Mouse (Mus musculus): Measurements from ENCODE around the gene Cabp4. TPM values are rescaled to one million over a fixed set of nuclear protein-coding genes. Genes with fewer than 3 reads are reported as not detected.
A peak's percentile ranks its signal among the peaks of the same experiment; 100 is the strongest.
"Not testable (repeated sequence)": the region's sequence is repeated elsewhere in the genome, so short reads cannot be mapped to it uniquely, and the experiment has no call there.

The Cabp4 gene
- polyA plus RNA-seq, 1 experiment from 2014 or later, result 0.22 TPM

- Histone ChIP-seq H3K4me3 (no peak within 1 kb of the TSS), H3K9ac (no peak within 1 kb of the TSS), H3K27ac (no peak within 1 kb of the TSS), H3K4me1 (0 out of 2 replicates have a peak, but pooled peaks cover 2% of the 10 kb centered on the region), H3K4me2 (no peak within 1 kb of the TSS), H3K27me3 (replicated peaks) (no peaks in the 10 kb centered on the region), H3K36me3 (replicated peaks) (no peaks in the 10 kb centered on the region), H3K9me3 (no peaks in the 10 kb centered on the region)
- 45% methylated on average over 2 of the region's 2 CpGs for WGBS
- ATAC-seq (replicated peaks), result no peak
These were observed 4.4 kb downstream of the Cabp4 start, which contains the start of gene Gpr152 for GRCm38 (mm10) chr19:4139446-4139845. Gene Gpr152 (plus strand): TSS chr19:4139787.

- H3K27me3 ChIP-seq (replicated peaks), result no peaks in the 10 kb centered on the region
- H3K36me3 ChIP-seq (replicated peaks), result peaks cover under 1% of the 10 kb centered on the region; the same call in 1 of the 2 replicates
- H3K27ac ChIP-seq, result no peak overlapping the region
- H3K4me3 ChIP-seq, result no peak overlapping the region
- ATAC-seq (replicated peaks), result no peak
- 85% methylated on average over 5 of the region's 5 CpGs for WGBS
- H3K9ac ChIP-seq, result no peak overlapping the region
- no peak overlapping the region for H3K4me2 ChIP-seq
- 0 out of 2 replicates have a peak, but pooled peaks cover 2% of the 10 kb centered on the region for H3K4me1 ChIP-seq
- no peaks in the 10 kb centered on the region for H3K9me3 ChIP-seq
These were observed 5.9 kb downstream of the Cabp4 start for GRCm38 (mm10) chr19:4137913-4138312.

GRCm38 (mm10) chr19:4136463-4136862 is 7.4 kb downstream of the Cabp4 start:
- Histone ChIP-seq H3K36me3 (replicated peaks) (peaks cover 15% of the 10 kb centered on the region; the same call in 1 of the 2 replicates), H3K27ac (no peak overlapping the region), H3K4me3 (no peak overlapping the region), H3K9ac (no peak overlapping the region), H3K4me2 (no peak overlapping the region), H3K27me3 (replicated peaks) (no peaks in the 10 kb centered on the region), H3K4me1 (0 out of 2 replicates have a peak, but pooled peaks cover 2% of the 10 kb centered on the region), H3K9me3 (no peaks in the 10 kb centered on the region)
- no peak for ATAC-seq (replicated peaks)
- WGBS, result 81% methylated on average over 5 of the region's 5 CpGs

GRCm38 (mm10) chr19:4135963-4136345 is 7.9 kb downstream of the Cabp4 start:
- WGBS, result 22% methylated on average over 8 of the region's 8 CpGs
- ATAC-seq (replicated peaks); H3K4me2 ChIP-seq; H3K9me3 ChIP-seq; H3K4me1 ChIP-seq; H3K27ac ChIP-seq; H3K9ac ChIP-seq; H3K4me3 ChIP-seq; H3K27me3 ChIP-seq (replicated peaks): not testable (repeated sequence)
- peaks cover 17% of the 10 kb centered on the region; the same call in 1 of the 2 replicates for H3K36me3 ChIP-seq (replicated peaks)

- not testable (repeated sequence) for H3K27me3 ChIP-seq (replicated peaks); H3K4me2 ChIP-seq; H3K9ac ChIP-seq; H3K4me1 ChIP-seq; H3K4me3 ChIP-seq; ATAC-seq (replicated peaks); H3K27ac ChIP-seq; H3K9me3 ChIP-seq
- peaks cover 17% of the 10 kb centered on the region; the same call in 1 of the 2 replicates for H3K36me3 ChIP-seq (replicated peaks)
- WGBS, result 81% methylated on average over 6 of the region's 6 CpGs
These were observed 8.4 kb downstream of the Cabp4 start for GRCm38 (mm10) chr19:4135229-4135962.

GRCm38 (mm10) chr19:4134354-4134753 is 9.5 kb downstream of the Cabp4 start:
- WGBS, result 86% methylated on average over 4 of the region's 4 CpGs
- peaks cover 17% of the 10 kb centered on the region; the same call in 1 of the 2 replicates for H3K36me3 ChIP-seq (replicated peaks)
- H3K9ac ChIP-seq, result no peak overlapping the region
- no peak overlapping the region for H3K27ac ChIP-seq
- H3K27me3 ChIP-seq (replicated peaks), result no peaks in the 10 kb centered on the region
- H3K9me3 ChIP-seq, result no peaks in the 10 kb centered on the region
- no peak for ATAC-seq (replicated peaks)
- H3K4me3 ChIP-seq, result no peak overlapping the region
- 0 out of 2 replicates have a peak, but pooled peaks cover under 1% of the 10 kb centered on the region for H3K4me1 ChIP-seq
- no peak overlapping the region for H3K4me2 ChIP-seq

- 86% methylated on average over 2 of the region's 2 CpGs for WGBS
- H3K9ac ChIP-seq, result no peak overlapping the region
- H3K4me2 ChIP-seq, result no peak overlapping the region
- peaks cover 13% of the 10 kb centered on the region for H3K4me1 ChIP-seq
- ATAC-seq (replicated peaks), result no peak
- H3K4me3 ChIP-seq, result no peak overlapping the region
- H3K36me3 ChIP-seq (replicated peaks), result peaks cover 17% of the 10 kb centered on the region; the same call in 1 of the 2 replicates
- H3K9me3 ChIP-seq, result no peaks in the 10 kb centered on the region
- H3K27ac ChIP-seq, result no peak overlapping the region
- H3K27me3 ChIP-seq (replicated peaks), result no peaks in the 10 kb centered on the region
These were observed 12.1 kb downstream of the Cabp4 start for GRCm38 (mm10) chr19:4131768-4132167.

- Histone ChIP-seq H3K9ac (no peak overlapping the region), H3K9me3 (no peaks in the 10 kb centered on the region), H3K27me3 (replicated peaks) (no peaks in the 10 kb centered on the region), H3K27ac (no peak overlapping the region), H3K4me3 (no peak overlapping the region), H3K36me3 (replicated peaks) (peaks cover 17% of the 10 kb centered on the region; the same call in 1 of the 2 replicates), H3K4me1 (peaks cover 19% of the 10 kb centered on the region), H3K4me2 (no peak overlapping the region)
- no peak for ATAC-seq (replicated peaks)
- WGBS, result 87% methylated on average over 5 of the region's 5 CpGs
These were observed 12.8 kb downstream of the Cabp4 start for GRCm38 (mm10) chr19:4131075-4131474.

- Histone ChIP-seq H3K36me3 (replicated peaks) (peaks cover 17% of the 10 kb centered on the region; the same call in 1 of the 2 replicates), H3K4me3 (no peak overlapping the region)
These were observed 13.7 kb downstream of the Cabp4 start for GRCm38 (mm10) chr19:4130106-4130505.

GRCm38 (mm10) chr19:4129462-4129861 is 14.4 kb downstream of the Cabp4 start:
- H3K9me3 ChIP-seq, result no peaks in the 10 kb centered on the region
- WGBS, result 94% methylated on average over 7 of the region's 7 CpGs
- H3K27ac ChIP-seq, result no peak overlapping the region
- H3K36me3 ChIP-seq (replicated peaks), result peaks cover 17% of the 10 kb centered on the region; the same call in 1 of the 2 replicates
- H3K4me3 ChIP-seq, result no peak overlapping the region
- no peak overlapping the region for H3K9ac ChIP-seq
- H3K4me1 ChIP-seq, result peaks cover 24% of the 10 kb centered on the region
- ATAC-seq (replicated peaks), result no peak
- no peaks in the 10 kb centered on the region for H3K27me3 ChIP-seq (replicated peaks)
- no peak overlapping the region for H3K4me2 ChIP-seq

More at GRCm38 (mm10) chr19:4130106-4130505, 13.7 kb downstream of the Cabp4 start:
- H3K27me3 ChIP-seq (replicated peaks), result no peaks in the 10 kb centered on the region
- peaks cover 20% of the 10 kb centered on the region for H3K4me1 ChIP-seq
- no peak overlapping the region for H3K9ac ChIP-seq
- no peak for ATAC-seq (replicated peaks)
- no peaks in the 10 kb centered on the region for H3K9me3 ChIP-seq
- H3K4me2 ChIP-seq, result no peak overlapping the region
- no peak overlapping the region for H3K27ac ChIP-seq
- 96% methylated on average over 4 of the region's 4 CpGs for WGBS

- H3K27ac ChIP-seq, result peak overlapping the region; percentile 78; the same call in 1 of the 2 replicates
- peaks cover 26% of the 10 kb centered on the region for H3K4me1 ChIP-seq
- WGBS, result 75% methylated on average over 7 of the region's 7 CpGs
These were observed 16.9 kb downstream of the Cabp4 start for GRCm38 (mm10) chr19:4126759-4127495.

More at GRCm38 (mm10) chr19:4126759-4127495, 16.9 kb downstream of the Cabp4 start:
- Histone ChIP-seq H3K4me3 (peak overlapping the region; percentile 74), H3K27me3 (replicated peaks) (no peaks in the 10 kb centered on the region), H3K36me3 (replicated peaks) (peaks cover 7% of the 10 kb centered on the region; the same call in 1 of the 2 replicates), H3K9me3 (no peaks in the 10 kb centered on the region), H3K9ac (peak overlapping the region; percentile 75), H3K4me2 (peak overlapping the region; percentile 70)
- ATAC-seq (replicated peaks), result no peak

Data from midbrain, embryonic 15.5 days (tissue).